Mouse (Mus musculus) liver, adult 2 months (tissue): ENCODE measurements around the gene Cyp3a16. TPM values are rescaled to one million over a fixed set of nuclear protein-coding genes. Genes with fewer than 3 reads are reported as not detected.
"Not testable (repeated sequence)": the region's sequence is repeated elsewhere in the genome, so short reads cannot be mapped to it uniquely, and the experiment has no call there.

Source experiments
- DNase-seq: peaks from one replicate; pipeline ENCODE4 v3.0.0-alpha.2; 2011; ENCODE audit warnings: low read depth, low spot score; ENCODE audit errors: extremely low read depth
- H3K27ac ChIP-seq: fragments of 200-500 bp; replicated peaks from 2 replicates; pipeline ENCODE4 v1.5.1; 2012; ENCODE audit warnings: low read depth, mild to moderate bottlenecking, control low read depth, inconsistent platforms, low read length; ENCODE audit not compliant: insufficient read depth
- H3K27me3 ChIP-seq: fragments of 200-500 bp; 2 replicates; pipeline ENCODE4 v1.6.1; 2012; ENCODE audit warnings: mild to moderate bottlenecking, moderate library complexity, low read length, inconsistent platforms; ENCODE audit not compliant: control insufficient read depth, insufficient read depth
- H3K36me3 ChIP-seq: fragments of 200-500 bp; 2 replicates; pipeline ENCODE4 v1.6.1; 2012; ENCODE audit warnings: low read length, inconsistent platforms; ENCODE audit not compliant: control insufficient read depth, insufficient read depth
- H3K4me1 ChIP-seq: fragments of 200-500 bp; 2 replicates; pipeline ENCODE4 v1.6.1; 2011; ENCODE audit warnings: low read length; ENCODE audit not compliant: control insufficient read depth, insufficient read depth
- H3K4me3 ChIP-seq: fragments of 200-500 bp; 2 replicates; pipeline ENCODE4 v1.5.1; 2011; ENCODE audit warnings: low read depth, mild to moderate bottlenecking, control low read depth, low read length, moderate library complexity; ENCODE audit not compliant: insufficient read depth
- H3K79me2 ChIP-seq: fragments of 200-500 bp; 2 replicates; pipeline ENCODE4 v1.6.1; 2012; ENCODE audit warnings: inconsistent platforms, mild to moderate bottlenecking, low read length, moderate library complexity; ENCODE audit not compliant: control insufficient read depth, insufficient read depth
- H3K9ac ChIP-seq: fragments of 200-500 bp; 2 replicates; pipeline ENCODE4 v1.6.1; 2012; ENCODE audit warnings: low read depth, mild to moderate bottlenecking, control low read depth, inconsistent platforms, low read length
- CTCF ChIP-seq: fragments of 200-500 bp; IDR thresholded peaks from 2 replicates; pipeline ENCODE4 v1.5.1; 2011; ENCODE audit warnings: low read depth, low read length, control low read depth
- POLR2A ChIP-seq: fragments of 200-500 bp; IDR thresholded peaks from 2 replicates; pipeline ENCODE4 v1.6.1; 2011; ENCODE audit warnings: low read length, control low read depth; ENCODE audit not compliant: insufficient read depth; ENCODE audit errors: extremely low read depth
- WGBS: fragments of 180-500 bp; shearing (Covaris S2); methylation state at CpG from one replicate; pipeline ENCODE4 v1.1.7; 2018; 5-methylcytosine and 5-hydroxymethylcytosine counted together
- polyA plus RNA-seq: library from polyadenylated mRNA; depleted of rRNA; stranded (reverse); fragments of >200 nt; gene quantifications from 2 replicates; pipeline ENCODE4 v1.2.3, GENCODE M21; 2012; rRNA removed
- total RNA-seq: library from RNA; depleted of rRNA; stranded (reverse); fragments of >200 nt; gene quantifications from 2 replicates; pipeline ENCODE4 v1.2.3, GENCODE M21; 2014; rRNA removed

Gene Cyp3a16
- total and polyA plus RNA-seq, 2 experiments = 1.0 to 201 TPM

- Histone ChIP-seq H3K36me3 (no peaks in the 10 kb centered on the region), H3K27ac (no peak overlapping the region), H3K27me3 (peaks cover 5% of the 10 kb centered on the region; the same call in 1 of the 2 replicates), H3K79me2 (no peaks in the 10 kb centered on the region), H3K9ac (no peak overlapping the region), H3K4me1 (peaks cover 3% of the 10 kb centered on the region), H3K4me3 (no peak overlapping the region)
- DNase-seq = peak; percentile 96
- TF ChIP-seq CTCF (no peak), POLR2A (no peak)
These were observed 38.5 kb downstream of the Cyp3a16 start for GRCm38 (mm10) chr5:145431004-145431403.

GRCm38 (mm10) chr5:145422287-145422686 is 47.2 kb downstream of the Cyp3a16 start:
- H3K4me3 ChIP-seq = no peak overlapping the region
- no peaks in the 10 kb centered on the region for H3K4me1 ChIP-seq
- no peaks in the 10 kb centered on the region for H3K79me2 ChIP-seq
- H3K27ac ChIP-seq = no peak overlapping the region
- 13% methylated on average over 1 of the region's 1 CpGs for WGBS
- H3K36me3 ChIP-seq = no peaks in the 10 kb centered on the region
- 0 out of 2 replicates have a peak, but pooled peaks cover 3% of the 10 kb centered on the region for H3K27me3 ChIP-seq
- no peak for TF ChIP-seq POLR2A
- DNase-seq = peak; percentile 58
- no peak overlapping the region for H3K9ac ChIP-seq

- 81% methylated on average over 9 of the region's 9 CpGs for WGBS
- H3K79me2 ChIP-seq, H3K36me3 ChIP-seq, DNase-seq, H3K4me1 ChIP-seq, H3K4me3 ChIP-seq, H3K27ac ChIP-seq, H3K9ac ChIP-seq, H3K27me3 ChIP-seq: not testable (repeated sequence)
These were observed 54.1 kb downstream of the Cyp3a16 start for GRCm38 (mm10) chr5:145415416-145415815.

Other genes with a start within 250 kb of the Cyp3a16 start
- 29.5 and 29.9 TPM in 2 replicates for gene Zfp655, start 238.0 kb downstream of the Cyp3a16 start, total RNA-seq
- gene Zfp655, start 238.0 kb downstream of the Cyp3a16 start, polyA plus RNA-seq = 11.4 and 11.8 TPM in 2 replicates
- gene Zscan25, start 189.2 kb downstream of the Cyp3a16 start, total RNA-seq = 3.0 and 3.5 TPM in 2 replicates
- gene Zscan25, start 189.2 kb downstream of the Cyp3a16 start, polyA plus RNA-seq = 6.5 and 6.7 TPM in 2 replicates
- gene Cyp3a57, start 124.4 kb downstream of the Cyp3a16 start, total RNA-seq = 0.18 TPM in 1 of 2 replicates, not detected in the other
- gene Cyp3a57, start 124.4 kb downstream of the Cyp3a16 start, polyA plus RNA-seq = not detected in 2 replicates
- 0.07 and 72.6 TPM in 2 replicates for gene Cyp3a41b, start 115.0 kb upstream of the Cyp3a16 start, total RNA-seq
- 1.5 and 36.0 TPM in 2 replicates for gene Cyp3a41b, start 115.0 kb upstream of the Cyp3a16 start, polyA plus RNA-seq